Mouse (Mus musculus) MEL (cell line): ENCODE results near the gene Lbh. TPM values are rescaled to one million over a fixed set of nuclear protein-coding genes. Genes with fewer than 3 reads are reported as not detected.

Source experiments
- DNase-seq: peaks from one replicate; pipeline ENCODE4 v3.0.0; 2011; ENCODE audit warnings: low read depth, low spot score
- H3K27ac ChIP-seq: 2 replicates; pipeline ENCODE4 v1.5.1; 2012; ENCODE audit warnings: low read depth, mild to moderate bottlenecking, control low read depth, low read length, moderate library complexity; ENCODE audit not compliant: control insufficient read depth
- H3K27me3 ChIP-seq, 2 experiments: fragments of 150-350 bp in 1 of 2; sonication (generic) in 1 of 2; 2 replicates each; pipeline ENCODE4 v1.6.1; 2012; ENCODE audit warnings: low read length in 2 of 2, mild to moderate bottlenecking in 2 of 2, improper control_type of control experiment in 1 of 2, moderate library complexity in 1 of 2; ENCODE audit not compliant: insufficient read depth in 2 of 2, control insufficient read depth in 1 of 2
- H3K36me3 ChIP-seq, 2 experiments: 2 replicates each; pipeline ENCODE4 v1.6.1; 2012 to 2014; ENCODE audit warnings: low read length in 2 of 2, improper control_type of control experiment in 1 of 2, inconsistent platforms in 1 of 2, mild to moderate bottlenecking in 1 of 2; ENCODE audit not compliant: insufficient read depth in 2 of 2, control insufficient read depth in 1 of 2
- H3K4me1 ChIP-seq, 2 experiments: fragments of 150-350 bp in 1 of 2; sonication (generic) in 1 of 2; 2 replicates each; pipeline ENCODE4 v1.6.1; 2012; ENCODE audit warnings: low read length in 2 of 2, improper control_type of control experiment in 1 of 2, mild to moderate bottlenecking in 1 of 2; ENCODE audit not compliant: insufficient read depth in 2 of 2, control insufficient read depth in 1 of 2
- H3K4me3 ChIP-seq, 2 experiments: fragments of 150-350 bp in 1 of 2; sonication (generic) in 1 of 2; 2 replicates each; pipeline ENCODE4 v1.5.1; 2012; ENCODE audit warnings: low read depth in 2 of 2, low read length in 2 of 2, mild to moderate bottlenecking in 2 of 2, moderate library complexity in 2 of 2, control low read depth in 1 of 2, improper control_type of control experiment in 1 of 2; ENCODE audit not compliant: control insufficient read depth in 1 of 2, insufficient read depth in 1 of 2
- H3K79me2 ChIP-seq: 2 replicates; pipeline ENCODE4 v1.6.1; 2012; ENCODE audit warnings: mild to moderate bottlenecking, low read length, moderate library complexity; ENCODE audit not compliant: control insufficient read depth, poor library complexity, insufficient read depth
- H3K9ac ChIP-seq: 2 replicates; pipeline ENCODE4 v1.6.1; 2012; ENCODE audit warnings: low read depth, mild to moderate bottlenecking, control low read depth, low read length, moderate library complexity; ENCODE audit not compliant: control insufficient read depth, poor library complexity, severe bottlenecking
- H3K9me3 ChIP-seq: fragments of 150-350 bp; sonication (generic); replicated peaks from 2 replicates; pipeline ENCODE4 v1.6.1; 2012; ENCODE audit warnings: mild to moderate bottlenecking, low read length, improper control_type of control experiment, moderate library complexity; ENCODE audit not compliant: insufficient read depth
- CHD1 ChIP-seq: IDR thresholded peaks from 2 replicates; pipeline ENCODE4 v1.6.1; 2012; ENCODE audit warnings: low read depth, mild to moderate bottlenecking, inconsistent platforms, low read length, improper control_type of control experiment
- CHD2 ChIP-seq: IDR thresholded peaks from 2 replicates; pipeline ENCODE4 v1.6.1; 2011; ENCODE audit warnings: low read length, improper control_type of control experiment
- CTCF ChIP-seq, 3 experiments: IDR thresholded peaks in 2 of 3; conservative IDR thresholded peaks in 1 of 3; 2 replicates each; pipeline ENCODE4 v1.5.1; 2011 to 2012; ENCODE audit warnings: low read length in 3 of 3, low read depth in 2 of 3, mild to moderate bottlenecking in 2 of 3, improper control_type of control experiment in 1 of 3, inconsistent platforms in 1 of 3, mixed read lengths in 1 of 3, moderate library complexity in 1 of 3; ENCODE audit not compliant: control insufficient read depth in 1 of 3, insufficient read depth in 1 of 3, poor library complexity in 1 of 3, severe bottlenecking in 1 of 3
- ELF1 ChIP-seq: IDR thresholded peaks from 2 replicates; pipeline ENCODE4 v1.6.1; 2014; ENCODE audit warnings: low read depth, mild to moderate bottlenecking, inconsistent platforms, low read length, improper control_type of control experiment, moderate library complexity
- HCFC1 ChIP-seq: IDR thresholded peaks from 2 replicates; pipeline ENCODE4 v1.6.1; 2012; ENCODE audit warnings: low read depth, mild to moderate bottlenecking, inconsistent platforms, low read length, improper control_type of control experiment, moderate library complexity
- JUND ChIP-seq: IDR thresholded peaks from 2 replicates; pipeline ENCODE4 v1.6.1; 2011; ENCODE audit warnings: low read depth, mild to moderate bottlenecking, improper control_type of control experiment, low read length
- MAX ChIP-seq: IDR thresholded peaks from 2 replicates; pipeline ENCODE4 v1.6.1; 2011; ENCODE audit warnings: low read length, improper control_type of control experiment
- MXI1 ChIP-seq: IDR thresholded peaks from 2 replicates; pipeline ENCODE4 v1.6.1; 2011; ENCODE audit warnings: mild to moderate bottlenecking, low read depth, low read length, improper control_type of control experiment
- MYC ChIP-seq: IDR thresholded peaks from 2 replicates; pipeline ENCODE4 v1.6.1; 2011; ENCODE audit warnings: low read depth, mild to moderate bottlenecking, low read length, improper control_type of control experiment, moderate library complexity
- NELFE ChIP-seq: IDR thresholded peaks from 2 replicates; pipeline ENCODE4 v1.6.1; 2011; ENCODE audit warnings: low read depth, low read length, improper control_type of control experiment
- POLR2A ChIP-seq, 2 experiments: IDR thresholded peaks; 2 replicates each; pipeline ENCODE4 v1.6.1; 2011 to 2012; ENCODE audit warnings: low read length in 2 of 2, mild to moderate bottlenecking in 2 of 2, control low read depth in 1 of 2, improper control_type of control experiment in 1 of 2, low read depth in 1 of 2, moderate library complexity in 1 of 2; ENCODE audit not compliant: control insufficient read depth in 1 of 2, insufficient read depth in 1 of 2, poor library complexity in 1 of 2
- POLR2AphosphoS2 ChIP-seq: IDR thresholded peaks from 2 replicates; pipeline ENCODE4 v1.6.1; 2011; ENCODE audit warnings: low read length, improper control_type of control experiment
- TAL1 ChIP-seq: IDR thresholded peaks from 2 replicates; pipeline ENCODE4 v1.6.1; 2012; ENCODE audit warnings: mild to moderate bottlenecking, inconsistent platforms, low read length, moderate library complexity, mixed read lengths
- TBP ChIP-seq: IDR thresholded peaks from 2 replicates; pipeline ENCODE4 v1.8.0; 2011; ENCODE audit warnings: low read depth, low read length, improper control_type of control experiment
- TCF12 ChIP-seq: IDR thresholded peaks from 2 replicates; pipeline ENCODE4 v1.6.1; 2014; ENCODE audit warnings: low read depth, mild to moderate bottlenecking, inconsistent platforms, low read length, improper control_type of control experiment, moderate library complexity
- USF2 ChIP-seq, 2 experiments: IDR thresholded peaks; 2 replicates each; pipeline ENCODE4 v1.6.1; 2011 to 2012; ENCODE audit warnings: improper control_type of control experiment in 2 of 2, low read length in 2 of 2, borderline replicate concordance in 1 of 2, inconsistent platforms in 1 of 2, low read depth in 1 of 2, mild to moderate bottlenecking in 1 of 2; ENCODE audit not compliant: insufficient read depth in 1 of 2
- ZMIZ1 ChIP-seq: IDR thresholded peaks from 2 replicates; pipeline ENCODE4 v1.6.1; 2012; ENCODE audit warnings: low read depth, mild to moderate bottlenecking, inconsistent platforms, low read length, improper control_type of control experiment, moderate library complexity
- ZNF384 ChIP-seq: IDR thresholded peaks from 2 replicates; pipeline ENCODE4 v1.6.1; 2012; ENCODE audit warnings: low read depth, mild to moderate bottlenecking, inconsistent platforms, low read length, improper control_type of control experiment
- polyA plus RNA-seq, 2 experiments: library from polyadenylated mRNA; stranded (reverse) in 1 of 2; unstranded in 1 of 2; fragments of >175 nt in 1 of 2; fragments of >200 nt in 1 of 2; gene quantifications; 2 replicates each; pipeline versions ENCODE4 v1.2.1 to v1.2.4; 2012; ENCODE audit warnings: low replicate concordance in 2 of 2, low read depth in 1 of 2; ENCODE audit not compliant: insufficient read length in 2 of 2, insufficient read depth in 1 of 2, missing spikeins in 1 of 2
- total RNA-seq: library from RNA; depleted of rRNA; stranded (reverse); fragments of 300-350 nt; gene quantifications from 2 replicates; pipeline ENCODE4 v1.2.3, GENCODE M21; 2012

The Lbh gene
- total and polyA plus RNA-seq, 3 experiments: not detected

DNA sequence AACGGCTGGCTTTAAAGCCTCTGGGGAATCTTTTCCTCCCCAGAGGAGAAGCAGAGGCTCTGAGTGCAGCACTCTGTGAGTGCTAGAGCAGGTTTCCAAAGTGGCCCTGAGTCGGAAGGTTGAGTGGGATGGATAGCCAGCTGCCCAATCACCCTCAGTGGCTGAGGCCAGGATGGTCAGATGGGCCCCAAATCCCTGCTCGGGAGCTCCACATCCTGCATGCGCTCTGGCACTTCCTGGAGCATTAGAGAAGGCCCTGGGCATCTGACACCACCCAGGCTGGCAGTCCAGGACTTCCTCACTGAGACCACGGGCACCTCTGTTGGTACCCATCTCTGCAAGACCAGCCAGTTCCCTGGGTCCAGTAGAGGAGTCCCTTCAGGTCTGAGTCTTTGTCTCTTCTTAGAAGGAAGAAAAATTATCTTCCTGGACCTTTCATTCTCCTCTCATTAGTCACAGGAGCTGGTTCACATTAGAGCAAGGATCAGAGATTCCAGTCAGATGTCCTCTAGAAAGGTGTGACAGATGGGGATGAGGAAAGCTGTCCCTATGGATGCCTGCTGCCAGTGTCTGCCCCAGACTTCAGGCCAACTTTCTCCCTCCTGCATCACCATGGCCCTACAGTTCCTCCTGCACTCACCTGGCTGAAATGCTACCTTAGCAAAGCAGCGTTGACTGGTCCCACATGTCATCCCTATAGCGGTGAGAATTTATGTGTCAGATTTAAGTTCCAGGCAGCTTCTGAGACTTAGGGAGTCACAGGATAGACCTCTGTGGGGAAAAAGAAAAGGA lies 8.8 kb upstream of the Lbh start:
- H3K4me1 ChIP-seq: no peaks in the 10 kb centered on the region
- TF ChIP-seq POLR2A (IDR thresholded peaks at IDR 0.05; ENCODE audit: control insufficient read depth in 1 of 2, insufficient read depth in 1 of 2, low read depth in 1 of 2, low read length in 2 of 2, poor library complexity in 1 of 2) (no peak), MXI1 (no peak), ZNF384 (no peak), CTCF (IDR thresholded peaks at IDR 0.05 in 2 of 3, conservative IDR thresholded peaks at IDR 0.05 in 1 of 3; ENCODE audit: control insufficient read depth in 1 of 3, insufficient read depth in 1 of 3, low read depth in 2 of 3, low read length in 3 of 3, poor library complexity in 1 of 3, severe bottlenecking in 1 of 3) (no peak), TAL1 (no peak), JUND (no peak), MAX (no peak), CHD1 (no peak), TBP (no peak), USF2 (IDR thresholded peaks at IDR 0.05; ENCODE audit: borderline replicate concordance in 1 of 2, insufficient read depth in 1 of 2, low read depth in 1 of 2, low read length in 2 of 2) (no peak), NELFE (no peak), HCFC1 (no peak), POLR2AphosphoS2 (no peak)
- DNase-seq: no peak

DNA sequence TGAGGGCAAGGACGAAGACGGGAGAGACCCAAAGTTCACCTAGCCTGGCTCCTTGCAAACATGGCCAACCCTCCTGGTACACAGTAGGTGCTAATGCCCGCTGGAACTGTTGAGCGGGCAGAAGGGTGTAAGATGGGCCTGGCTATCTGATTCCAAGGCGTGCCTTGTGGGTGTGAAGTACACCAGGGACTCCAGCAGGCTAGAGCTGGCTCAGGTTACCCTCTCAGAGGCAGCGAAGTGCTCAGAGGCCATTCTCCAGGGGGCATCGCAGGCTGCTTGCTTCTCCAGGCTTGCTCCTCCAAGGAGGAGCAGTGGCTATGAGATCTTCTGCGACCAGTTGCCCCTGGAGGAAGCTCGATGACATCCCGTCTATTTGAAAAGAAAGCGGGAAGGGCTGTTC lies 6.8 kb upstream of the Lbh start:
- Histone ChIP-seq H3K36me3 (no peaks in the 10 kb centered on the region), H3K27ac (no peak overlapping the region), H3K27me3 (no peaks in the 10 kb centered on the region), H3K4me1 (no peaks in the 10 kb centered on the region), H3K4me3 (no peak overlapping the region), H3K79me2 (no peaks in the 10 kb centered on the region), H3K9ac (no peak overlapping the region), H3K9me3 (no peaks in the 10 kb centered on the region)
- TF ChIP-seq ZMIZ1: no peak
- no peak for TF ChIP-seq TCF12
- no peak for TF ChIP-seq MYC
- no peak for TF ChIP-seq ELF1
- TF ChIP-seq JUND: no peak
- no peak for TF ChIP-seq CHD2
- no peak for DNase-seq

More for the DNA sequence above, 8.8 kb upstream of the Lbh start:
- H3K27me3 ChIP-seq: no peaks in the 10 kb centered on the region
- H3K9ac ChIP-seq: no peak overlapping the region
- H3K4me3 ChIP-seq: no peak overlapping the region
- no peaks in the 10 kb centered on the region for H3K9me3 ChIP-seq
- H3K79me2 ChIP-seq: no peaks in the 10 kb centered on the region
- H3K36me3 ChIP-seq: no peaks in the 10 kb centered on the region
- no peak overlapping the region for H3K27ac ChIP-seq
